Mouse (Mus musculus): Measurements from ENCODE around the gene Polr3g.

DNA sequence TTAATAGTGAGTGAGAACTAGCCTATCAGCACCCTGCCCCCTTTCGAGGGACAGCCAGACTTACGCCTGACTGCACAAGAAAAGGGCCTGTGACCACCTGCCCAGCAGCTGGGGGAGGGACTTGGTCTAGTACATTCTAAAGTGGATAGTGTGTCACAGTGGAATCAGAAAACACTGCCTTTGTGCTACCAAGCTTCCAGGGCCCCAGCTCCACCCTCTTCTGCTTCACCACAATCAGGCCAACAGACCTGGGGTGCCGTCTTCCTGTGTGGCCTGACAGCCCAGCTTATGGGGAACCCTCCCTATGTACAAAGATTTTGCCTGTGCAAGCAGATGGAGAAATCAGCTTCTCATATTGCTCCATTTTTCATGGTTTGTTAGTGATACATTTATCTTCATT lies 81.4 kb downstream of the Polr3g start:
- TF ChIP-seq CTCF (IDR thresholded peaks at IDR 0.05; ENCODE audit: low read depth) (no peak), EP300 (IDR thresholded peaks at IDR 0.05; ENCODE audit: low read depth) (no peak)
